Mouse (Mus musculus): ENCODE measurements at regions not wholly inside any gene's neighbourhood (a gene's known extent, or its start where the extent isn't known, plus 50 kb on each side); places are given as distances from the start of the nearest gene placed in this dataset.

- H3K36me3 ChIP-seq (replicated peaks; ENCODE audit: control insufficient read depth, insufficient read depth, low read length): no peaks in the 10 kb centered on the region
- no peaks in the 10 kb centered on the region for H3K9me3 ChIP-seq (replicated peaks; ENCODE audit: control insufficient read depth, low read length)
- WGBS: 86% methylated on average over 5 of the region's 5 CpGs
- H3K4me3 ChIP-seq (ENCODE audit: low read depth, low read length): no peak overlapping the region
- ATAC-seq (ENCODE audit: insufficient read depth, low read depth) (no peak), DNase-seq (ENCODE audit: low spot score) (no peak)
- H3K27me3 ChIP-seq (ENCODE audit: control insufficient read depth, insufficient read depth, low read length): 0 out of 2 replicates have a peak, but pooled peaks cover 3% of the 10 kb centered on the region
- H3K27ac ChIP-seq (ENCODE audit: low read depth): no peak overlapping the region
- H3K9ac ChIP-seq (replicated peaks; ENCODE audit: low read depth, low read length): no peak overlapping the region
- TF ChIP-seq CTCF (IDR thresholded peaks at IDR 0.05; ENCODE audit: low read depth): no peak
- no peak overlapping the region for H3K4me2 ChIP-seq (ENCODE audit: low read depth, low read length)
- H3K4me1 ChIP-seq (ENCODE audit: control insufficient read depth, insufficient read depth): no peaks in the 10 kb centered on the region
These were observed 197.1 kb upstream of the A230072I06Rik start for GRCm38 (mm10) chr8:12081536-12081935.

- H3K4me1 ChIP-seq (ENCODE audit: control insufficient read depth, insufficient read depth): no peaks in the 10 kb centered on the region
- no peaks in the 10 kb centered on the region for H3K9me3 ChIP-seq (replicated peaks; ENCODE audit: control insufficient read depth, low read length)
- no peak overlapping the region for H3K4me2 ChIP-seq (ENCODE audit: low read depth, low read length)
- H3K27me3 ChIP-seq (ENCODE audit: control insufficient read depth, insufficient read depth, low read length): no peaks in the 10 kb centered on the region
- TF ChIP-seq CTCF (IDR thresholded peaks at IDR 0.05; ENCODE audit: low read depth): no peak
- TF ChIP-seq EP300 (IDR thresholded peaks at IDR 0.05; ENCODE audit: low read depth): no peak
- H3K9ac ChIP-seq (replicated peaks; ENCODE audit: low read depth, low read length): no peak overlapping the region
- no peak for ATAC-seq (ENCODE audit: insufficient read depth, low read depth)
- no peaks in the 10 kb centered on the region for H3K36me3 ChIP-seq (replicated peaks; ENCODE audit: control insufficient read depth, insufficient read depth, low read length)
- no peak overlapping the region for H3K4me3 ChIP-seq (ENCODE audit: low read depth, low read length)
- no peak for DNase-seq (ENCODE audit: low spot score)
- H3K27ac ChIP-seq (ENCODE audit: low read depth): no peak overlapping the region
- WGBS: 84% methylated on average over 10 of the region's 10 CpGs
These were observed 191.3 kb upstream of the A230072I06Rik start for GRCm38 (mm10) chr8:12087192-12087800.

- Histone ChIP-seq H3K4me1 (ENCODE audit: control insufficient read depth, insufficient read depth) (no peaks in the 10 kb centered on the region), H3K27me3 (ENCODE audit: control insufficient read depth, insufficient read depth, low read length) (peaks cover 4% of the 10 kb centered on the region; the same call in 1 of the 2 replicates), H3K27ac (ENCODE audit: low read depth) (no peak overlapping the region), H3K36me3 (replicated peaks; ENCODE audit: control insufficient read depth, insufficient read depth, low read length) (no peaks in the 10 kb centered on the region), H3K4me2 (ENCODE audit: low read depth, low read length) (no peak overlapping the region), H3K9ac (replicated peaks; ENCODE audit: low read depth, low read length) (no peak overlapping the region), H3K4me3 (ENCODE audit: low read depth, low read length) (no peak overlapping the region), H3K9me3 (replicated peaks; ENCODE audit: control insufficient read depth, low read length) (no peaks in the 10 kb centered on the region)
- ATAC-seq (ENCODE audit: insufficient read depth, low read depth): no peak
- no peak for TF ChIP-seq CTCF (IDR thresholded peaks at IDR 0.05; ENCODE audit: low read depth)
- TF ChIP-seq EP300 (IDR thresholded peaks at IDR 0.05; ENCODE audit: low read depth): no peak
- no peak for DNase-seq (ENCODE audit: low spot score)
- WGBS: 67% methylated on average over 8 of the region's 8 CpGs
These were observed 178.5 kb upstream of the A230072I06Rik start for GRCm38 (mm10) chr8:12100145-12100544.

- Histone ChIP-seq H3K27ac (ENCODE audit: low read depth) (no peak overlapping the region), H3K9ac (replicated peaks; ENCODE audit: low read depth, low read length) (no peak overlapping the region), H3K9me3 (replicated peaks; ENCODE audit: control insufficient read depth, low read length) (no peaks in the 10 kb centered on the region), H3K36me3 (replicated peaks; ENCODE audit: control insufficient read depth, insufficient read depth, low read length) (no peaks in the 10 kb centered on the region), H3K4me1 (ENCODE audit: control insufficient read depth, insufficient read depth) (no peaks in the 10 kb centered on the region), H3K4me2 (ENCODE audit: low read depth, low read length) (no peak overlapping the region), H3K4me3 (ENCODE audit: low read depth, low read length) (no peak overlapping the region), H3K27me3 (ENCODE audit: control insufficient read depth, insufficient read depth, low read length) (peaks cover 4% of the 10 kb centered on the region; the same call in 1 of the 2 replicates)
- no peak for DNase-seq (ENCODE audit: low spot score)
- no peak for ATAC-seq (ENCODE audit: insufficient read depth, low read depth)
- 70% methylated on average over 4 of the region's 4 CpGs for WGBS
- TF ChIP-seq EP300 (IDR thresholded peaks at IDR 0.05; ENCODE audit: low read depth): no peak
- TF ChIP-seq CTCF (IDR thresholded peaks at IDR 0.05; ENCODE audit: low read depth): no peak
These were observed 175.3 kb upstream of the A230072I06Rik start for GRCm38 (mm10) chr8:12103296-12103695.

- Histone ChIP-seq H3K4me2 (ENCODE audit: low read depth, low read length) (no peak overlapping the region), H3K27me3 (ENCODE audit: control insufficient read depth, insufficient read depth, low read length) (0 out of 2 replicates have a peak, but pooled peaks cover 3% of the 10 kb centered on the region), H3K9ac (replicated peaks; ENCODE audit: low read depth, low read length) (no peak overlapping the region), H3K27ac (ENCODE audit: low read depth) (no peak overlapping the region), H3K9me3 (replicated peaks; ENCODE audit: control insufficient read depth, low read length) (no peaks in the 10 kb centered on the region), H3K4me3 (ENCODE audit: low read depth, low read length) (no peak overlapping the region), H3K4me1 (ENCODE audit: control insufficient read depth, insufficient read depth) (no peaks in the 10 kb centered on the region), H3K36me3 (replicated peaks; ENCODE audit: control insufficient read depth, insufficient read depth, low read length) (no peaks in the 10 kb centered on the region)
- DNase-seq (ENCODE audit: low spot score) (no peak), ATAC-seq (ENCODE audit: insufficient read depth, low read depth) (no peak)
- TF ChIP-seq EP300 (IDR thresholded peaks at IDR 0.05; ENCODE audit: low read depth) (no peak), CTCF (IDR thresholded peaks at IDR 0.05; ENCODE audit: low read depth) (no peak)
- WGBS: 66% methylated on average over 15 of the region's 15 CpGs
These were observed 173.3 kb upstream of the A230072I06Rik start for GRCm38 (mm10) chr8:12105106-12105901.
